Mouse (Mus musculus) layer of hippocampus, adult 8-10 months (tissue): Measurements from ENCODE around the gene Cse1l. TPM values are rescaled to one million over a fixed set of nuclear protein-coding genes. Genes with fewer than 3 reads are reported as not detected.

Source experiments
- DNase-seq, 2 experiments: peaks; one replicate each; pipeline ENCODE4 v3.0.0; 2022; ENCODE audit warnings: low spot score in 2 of 2
- total RNA-seq, 4 experiments: library from RNA; stranded (reverse); gene quantifications; 2 replicates each; pipeline ENCODE4 v1.2.4; 2022

Cse1l gene
- total RNA-seq, 4 experiments from 2014 or later, result 47.6 to 63.6 (median 54.7) TPM

DNA sequence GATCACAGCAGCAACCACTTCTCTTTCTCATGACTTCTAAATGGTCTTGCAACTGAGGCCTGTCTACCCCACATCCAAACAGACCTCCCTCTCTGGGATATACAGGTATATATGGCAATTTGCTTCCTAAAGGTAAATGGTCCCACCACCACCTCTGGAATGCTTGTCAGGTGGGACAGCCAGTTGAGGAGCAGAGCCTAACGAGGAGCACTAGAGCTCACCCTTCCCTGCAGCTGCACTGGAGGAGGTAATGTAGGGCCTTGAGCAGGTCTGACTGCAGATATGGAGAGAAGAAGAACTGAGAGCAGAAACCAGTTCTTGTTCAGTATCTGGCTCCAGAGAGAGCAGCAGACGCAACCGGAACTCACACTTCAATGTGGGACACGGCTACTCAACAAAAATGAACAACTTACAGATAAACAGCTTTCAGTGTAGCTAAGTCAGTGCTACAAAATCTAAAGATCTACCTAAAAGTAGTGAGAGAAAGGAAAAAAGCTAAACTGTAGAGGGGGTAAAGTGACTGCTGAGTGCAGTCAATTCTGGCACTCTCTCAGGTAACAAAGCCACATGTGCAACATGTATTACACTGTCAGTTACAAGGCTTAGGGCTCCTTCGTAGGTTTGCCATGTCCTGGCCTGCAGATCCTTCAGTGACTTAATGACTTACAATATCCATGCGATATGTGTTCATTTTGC, 68.5 kb downstream of the Cse1l start:
- no peak for DNase-seq

DNA sequence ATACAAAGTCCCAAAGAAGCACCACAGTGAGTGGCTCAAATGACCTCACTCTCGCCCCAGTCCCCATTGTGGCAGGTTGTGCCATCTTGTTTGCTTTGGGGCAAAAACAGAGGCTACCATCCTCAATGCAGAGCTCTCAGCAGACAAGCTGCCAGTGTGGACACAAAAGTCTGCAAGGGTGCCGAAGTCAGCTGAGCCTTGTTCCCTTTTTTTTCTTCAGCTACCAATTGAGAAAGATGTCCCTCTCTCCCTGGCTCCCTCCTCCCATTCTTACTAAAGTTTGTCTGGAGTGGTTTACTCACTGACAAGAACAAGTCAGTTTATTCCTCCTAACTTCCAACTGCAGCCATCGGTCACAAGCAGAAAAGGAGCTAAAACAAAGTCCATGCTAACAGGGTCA, 70.5 kb downstream of the Cse1l start:
- DNase-seq, result no peak

DNA sequence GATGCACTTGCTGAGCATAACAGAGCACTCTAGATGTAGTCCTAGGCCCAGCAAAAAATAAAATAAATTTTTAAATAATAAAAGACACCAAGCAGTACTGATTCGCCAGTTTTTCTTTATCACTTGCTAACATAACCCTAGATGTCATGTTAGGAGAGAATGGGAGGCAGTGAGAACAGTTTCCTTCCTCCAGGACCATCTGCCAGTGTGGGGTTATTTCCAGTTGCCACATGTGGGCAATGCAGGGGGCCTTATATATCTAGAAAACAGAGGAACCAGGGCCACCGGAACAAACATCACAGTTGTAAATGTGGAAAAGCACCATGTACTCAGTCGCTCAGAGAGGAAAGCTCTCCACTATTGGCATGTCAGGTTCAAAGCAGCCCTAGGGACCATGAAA, 71.7 kb downstream of the Cse1l start:
- no peak for DNase-seq

DNA sequence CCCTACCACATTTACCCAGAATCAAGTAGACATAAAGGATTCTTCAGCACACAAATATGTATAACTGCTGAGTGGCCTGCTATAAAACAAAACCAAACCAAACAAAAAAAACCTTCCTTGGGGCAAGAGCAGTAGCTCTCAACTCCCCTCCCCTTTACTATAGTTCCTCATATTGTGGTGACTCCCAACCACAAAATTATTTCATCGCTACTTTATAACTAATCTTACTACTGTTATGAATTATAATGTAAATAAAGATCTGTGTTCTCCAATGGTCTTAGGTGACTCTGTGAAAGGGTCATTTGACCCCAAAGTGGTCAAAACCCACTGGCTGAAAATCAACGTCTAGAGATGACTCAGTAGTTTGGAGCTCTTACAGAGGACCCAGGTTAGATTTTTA, 74.3 kb downstream of the Cse1l start:
- no peak for DNase-seq

DNA sequence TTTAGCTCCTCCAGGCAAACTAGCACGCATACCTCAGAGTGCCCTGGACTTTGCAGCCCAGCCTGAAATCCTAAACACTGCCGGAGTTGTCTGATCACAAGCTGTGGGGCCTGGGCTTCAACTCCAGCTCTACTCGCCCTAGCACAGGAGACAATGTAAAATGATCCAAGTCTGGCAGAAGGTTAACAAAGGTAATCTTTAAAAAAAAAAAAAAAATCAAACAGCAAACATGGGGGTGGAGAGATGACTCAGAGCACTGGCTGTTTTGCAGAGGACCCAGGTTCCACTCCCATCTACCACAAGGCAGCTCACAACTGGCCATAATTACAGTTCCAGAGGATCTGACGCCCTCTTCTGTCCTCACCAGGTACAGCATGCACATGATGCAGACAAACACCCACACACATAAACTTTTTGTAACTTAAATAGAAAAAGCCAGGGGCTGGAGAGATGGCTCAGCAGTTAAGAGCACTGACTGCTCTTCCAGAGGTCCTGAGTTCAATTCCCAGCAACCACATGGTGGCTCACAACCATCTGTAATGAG, 77.6 kb downstream of the Cse1l start:
- DNase-seq, result no peak

DNA sequence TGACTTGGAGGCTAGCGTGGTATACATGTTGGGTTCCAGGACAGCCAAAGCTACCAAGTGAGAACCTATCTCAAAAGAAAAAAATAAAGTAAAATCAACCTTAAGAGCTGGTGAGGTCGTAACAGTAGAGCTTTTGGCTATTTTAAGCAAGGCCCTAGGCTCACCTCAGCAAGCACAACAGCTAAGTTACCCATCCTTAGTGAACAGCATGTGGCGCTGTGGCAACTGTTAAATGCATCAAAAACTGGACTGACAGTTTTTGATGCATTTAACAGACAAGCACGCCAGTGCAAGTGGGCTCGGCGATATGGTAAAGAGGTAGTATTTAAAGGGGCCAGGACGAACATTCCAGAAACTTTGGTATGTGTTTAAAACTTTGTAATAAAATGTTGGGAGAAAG, 85.0 kb downstream of the Cse1l start:
- DNase-seq, result no peak

DNA sequence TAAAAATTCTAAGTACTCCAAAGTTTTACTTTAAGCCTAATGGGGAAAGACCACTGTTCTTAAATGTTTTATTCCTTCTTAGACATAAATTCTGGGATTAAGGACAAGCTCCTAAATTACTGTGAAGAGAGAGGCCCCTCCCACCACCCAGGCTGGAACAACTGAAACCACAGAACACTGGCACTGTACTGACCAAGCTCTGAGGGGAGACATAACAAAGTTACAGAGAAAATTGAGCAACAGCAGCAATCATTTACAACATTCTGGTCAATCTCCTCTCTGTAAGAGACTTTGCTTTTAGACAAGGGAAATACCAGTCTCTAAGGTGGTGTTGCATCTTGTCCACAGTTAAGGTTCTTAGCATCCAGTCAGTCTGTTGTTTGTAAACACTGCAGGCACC, 86.1 kb downstream of the Cse1l start:
- no peak for DNase-seq

DNA sequence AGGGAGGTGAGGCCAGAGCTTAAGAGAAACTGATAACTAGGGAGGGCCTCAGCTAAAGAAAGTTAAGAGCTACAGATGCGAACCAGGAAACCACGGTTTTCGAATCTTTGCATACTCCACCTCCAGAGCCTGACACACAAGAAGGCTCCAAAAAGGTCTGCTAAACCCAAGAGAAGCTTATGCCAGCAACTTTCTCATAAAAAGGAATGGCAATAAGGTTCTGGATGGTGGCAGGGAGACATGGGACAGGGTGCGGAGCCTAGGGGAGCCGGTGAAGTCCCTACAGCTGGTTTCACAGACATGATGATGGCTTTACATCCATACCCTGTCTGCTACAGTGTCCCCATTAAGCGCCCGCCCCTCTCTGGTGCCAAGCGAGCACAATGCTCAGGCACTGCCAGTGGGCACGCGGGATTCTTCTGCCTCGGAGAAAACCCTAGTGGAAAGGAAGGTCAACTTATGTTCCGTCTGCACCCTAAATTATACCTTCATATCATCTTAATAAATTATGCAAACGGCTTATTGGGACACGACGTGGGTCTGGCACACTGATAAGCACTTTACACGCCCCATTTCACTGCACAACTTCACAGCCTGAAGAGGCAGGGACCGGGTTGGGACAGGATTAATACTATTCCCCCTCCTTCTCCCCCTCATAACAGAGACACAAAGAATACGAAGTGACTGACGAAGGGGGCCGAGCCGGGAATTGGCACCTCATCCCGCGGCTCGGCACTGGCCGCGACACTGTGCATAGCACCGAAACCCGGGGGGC, 89.4 kb downstream of the Cse1l start:
- no peak for DNase-seq

Other genes with a start within 250 kb of the Cse1l start
- 10 to 100 TPM; 67.2 to 81.3 (median 74.2) TPM for gene Prex1, start 192.2 kb upstream of the Cse1l start, total RNA-seq
- 1 to 10 TPM; 4.9 to 7.6 (median 6.4) TPM for gene Trp53rkb, start 113.5 kb upstream of the Cse1l start, total RNA-seq
- gene Arfgef2, start 100.5 kb upstream of the Cse1l start, total RNA-seq, result 10 to 100 TPM; 53.3 to 68.8 (median 61.6) TPM
- gene Stau1, start 90.3 kb downstream of the Cse1l start, total RNA-seq, result 10 to 100 TPM; 61.9 to 71.9 (median 68.0) TPM
- gene Ddx27, start 109.2 kb downstream of the Cse1l start, total RNA-seq, result 10 to 100 TPM; 30.4 to 34.8 (median 33.5) TPM
- 10 to 100 TPM; 52.2 to 54.7 (median 52.5) TPM for gene Znfx1, start 157.0 kb downstream of the Cse1l start, total RNA-seq